Mouse (Mus musculus) embryo, embryonic 10.5 days (tissue): ENCODE results near the gene Lpp.

ENCODE experiments used
- DNase-seq: peaks from one replicate; pipeline ENCODE4 v3.0.0-alpha.2; 2015; ENCODE audit warnings: low spot score

Gene Lpp

DNA sequence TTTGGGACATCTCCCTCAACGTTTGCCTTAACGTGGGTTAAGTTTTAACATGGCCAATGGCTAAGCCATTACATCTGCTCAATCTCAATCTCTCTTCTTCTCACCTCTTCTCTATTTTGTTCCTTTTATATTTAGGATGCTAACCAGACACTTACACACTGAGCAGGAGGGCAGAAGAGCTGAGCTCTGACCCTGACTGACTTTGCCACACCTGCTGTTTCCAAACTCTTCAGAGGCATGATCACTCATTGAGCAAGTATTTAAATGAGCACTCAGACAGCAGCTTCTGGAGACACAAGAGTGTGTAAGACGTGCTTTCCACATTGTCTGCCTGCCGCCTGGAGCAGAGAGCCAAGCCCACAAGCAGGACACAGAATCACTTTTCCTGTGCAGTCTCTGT, 77.7 kb downstream of the Lpp start:
- no peak for DNase-seq

GRCm38 (mm10) chr16:24471801-24472200, 78.5 kb downstream of the Lpp start:
- DNase-seq = no peak

DNA sequence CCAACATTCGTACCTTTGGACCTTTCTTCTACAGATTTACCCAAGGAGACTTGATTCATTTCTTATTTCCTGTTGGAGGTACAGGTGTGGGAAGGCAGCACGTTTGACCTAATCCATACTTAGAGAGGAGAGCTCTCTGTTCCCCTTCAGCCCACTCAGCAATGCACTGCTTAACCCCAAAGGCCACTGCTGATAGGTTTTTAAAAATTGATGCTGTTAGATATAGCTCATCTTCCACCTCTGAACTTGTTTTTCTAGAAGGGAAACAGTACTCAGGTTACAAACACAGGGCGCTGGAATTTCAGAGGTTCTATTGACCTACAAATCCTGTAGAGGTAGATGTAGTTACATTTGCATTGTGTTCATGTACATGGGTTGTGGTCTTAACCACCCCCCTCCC, 80.7 kb downstream of the Lpp start:
- no peak for DNase-seq

DNA sequence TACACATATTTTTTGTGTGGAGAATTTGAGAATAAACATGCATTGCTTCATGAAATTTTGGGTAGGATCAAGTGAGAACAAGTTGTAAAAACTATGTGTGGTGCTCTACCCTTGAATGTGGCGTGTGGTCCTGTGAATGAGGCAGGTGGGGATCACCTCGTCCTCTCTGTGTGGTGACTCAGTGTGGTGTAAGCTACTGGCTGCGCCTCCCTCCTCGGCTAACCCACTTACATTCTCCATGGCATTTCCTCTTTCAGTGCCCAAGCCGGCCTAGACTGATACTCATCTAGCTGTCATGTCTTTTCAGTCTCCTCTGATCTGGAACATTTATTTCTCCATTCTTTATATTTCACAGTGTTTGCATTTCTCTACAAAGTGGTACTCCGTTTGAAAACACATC, 81.5 kb downstream of the Lpp start:
- DNase-seq = no peak

DNA sequence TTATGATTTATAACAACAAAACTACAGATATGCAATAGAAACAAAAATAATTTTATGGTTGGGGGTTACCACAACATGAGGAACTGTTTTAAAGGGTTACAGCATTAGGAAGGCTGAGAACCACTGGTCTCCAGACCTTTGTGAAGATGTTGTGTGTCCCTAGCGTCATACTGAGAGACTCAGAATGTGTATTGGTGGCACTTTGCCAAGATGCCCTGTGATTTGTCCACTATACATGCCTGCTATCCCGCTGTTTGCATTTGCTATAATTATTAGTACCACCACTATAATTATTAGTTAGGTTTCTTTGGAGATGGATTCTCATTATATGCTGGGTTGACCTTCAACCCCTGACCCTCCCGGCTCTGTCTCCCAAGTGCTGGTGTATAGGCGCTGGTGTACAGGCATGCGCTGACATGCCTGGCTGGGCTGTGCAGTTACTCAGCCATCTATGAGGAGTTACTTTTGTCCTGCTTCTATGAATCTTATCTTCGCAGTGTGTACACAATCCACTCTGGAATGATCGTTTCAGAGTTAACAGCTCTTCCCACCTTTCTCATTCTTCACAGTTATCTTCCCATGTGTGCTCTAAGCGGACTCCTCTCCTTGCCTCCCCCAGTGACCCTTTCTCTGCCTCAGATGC, 82.1 kb downstream of the Lpp start:
- DNase-seq = no peak

DNA sequence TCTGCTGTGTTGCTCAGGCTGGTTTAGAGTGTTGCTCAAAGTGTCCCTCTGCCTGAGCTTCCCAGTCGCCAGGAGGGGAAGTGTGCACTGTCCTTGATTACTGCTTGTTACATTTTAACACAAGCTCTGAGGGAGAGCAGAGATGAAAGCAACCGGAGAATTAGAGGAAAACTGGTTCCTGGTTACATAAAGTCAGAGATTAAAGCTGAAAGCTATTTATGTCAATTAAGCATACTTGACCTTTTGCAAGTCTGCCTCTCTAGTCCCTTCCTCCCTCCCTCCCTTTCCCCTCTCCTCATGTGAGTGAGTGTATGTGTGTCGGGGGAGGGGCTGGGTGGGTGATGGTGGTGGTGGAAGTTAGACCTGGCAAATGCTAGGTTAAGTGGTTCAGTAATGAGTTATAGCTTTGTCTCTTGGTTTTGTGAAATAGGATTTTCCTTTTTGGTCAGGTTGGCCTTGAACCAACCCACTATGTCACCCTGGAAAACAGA, 83.6 kb downstream of the Lpp start:
- peak; percentile 52 for DNase-seq

DNA sequence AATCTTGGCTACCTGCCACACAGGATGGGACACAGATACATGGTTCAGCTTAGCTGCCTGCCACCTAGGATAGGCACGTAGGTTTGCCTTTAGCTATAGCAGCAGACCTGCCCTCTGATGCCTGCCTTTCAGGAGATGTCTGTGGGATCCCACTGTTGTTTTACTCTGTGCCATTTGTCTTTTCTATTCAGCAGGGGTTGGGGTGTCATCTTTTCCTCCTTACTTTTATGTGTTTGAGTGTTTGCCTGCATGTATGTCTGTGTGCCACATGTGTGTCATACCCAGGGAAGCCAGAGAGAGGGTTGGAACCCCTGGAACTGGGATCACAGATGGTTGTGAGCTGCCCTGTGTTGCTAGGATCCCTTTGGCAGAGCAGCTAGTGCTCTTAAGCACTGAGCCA, 84.7 kb downstream of the Lpp start:
- no peak for DNase-seq

DNA sequence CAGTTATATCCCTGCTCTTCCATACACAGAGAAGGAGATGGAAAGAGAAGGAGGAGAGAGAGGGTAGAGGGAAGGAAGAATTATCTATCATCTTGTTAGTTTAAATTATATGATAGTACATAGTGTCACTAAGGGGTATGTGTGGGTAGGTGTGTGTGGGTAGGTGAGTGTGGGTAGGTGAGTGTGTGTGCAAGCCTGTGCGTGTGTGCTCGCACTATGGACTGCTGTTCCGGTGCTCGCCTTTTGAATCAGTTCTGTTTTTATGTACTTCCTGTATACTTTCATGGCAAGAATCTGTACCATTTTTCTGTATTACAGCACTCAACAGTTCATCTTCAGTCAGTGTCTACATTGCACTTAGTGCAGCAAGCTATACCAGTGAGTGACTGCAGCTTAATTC, 85.5 kb downstream of the Lpp start:
- DNase-seq = no peak

- DNase-seq = no peak
These were observed 89.3 kb downstream of the Lpp start for GRCm38 (mm10) chr16:24482648-24483047.

DNA sequence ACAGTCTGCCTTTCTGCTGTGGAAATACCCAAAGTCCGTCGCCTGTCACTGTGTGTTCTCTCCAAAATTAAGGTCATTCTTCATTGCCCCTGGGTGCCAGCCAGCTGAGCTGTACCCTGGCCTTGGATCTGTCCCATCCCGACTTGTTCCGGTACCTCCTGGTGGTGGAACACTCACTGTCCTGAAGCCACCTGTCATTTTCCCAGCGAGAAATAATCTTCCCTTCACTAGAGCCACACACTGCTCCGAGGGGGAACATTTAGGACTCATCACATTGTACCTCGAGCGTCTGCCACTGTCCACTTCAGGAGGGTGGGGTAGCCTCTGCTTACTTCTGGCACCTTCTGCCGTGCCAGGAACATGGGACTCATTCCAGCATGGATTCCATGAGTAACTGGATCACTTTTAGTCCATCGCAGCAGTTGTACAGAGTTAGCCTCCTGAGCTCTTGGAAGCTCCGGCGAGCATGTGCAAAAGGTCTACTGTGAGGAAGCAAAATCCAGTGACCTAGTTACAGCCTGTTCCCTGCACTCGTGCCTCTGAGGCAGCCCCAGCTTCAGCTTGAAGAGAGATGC, 90.3 kb downstream of the Lpp start:
- no peak for DNase-seq

- no peak for DNase-seq
These were observed 94.5 kb downstream of the Lpp start for GRCm38 (mm10) chr16:24487782-24488241.

DNA sequence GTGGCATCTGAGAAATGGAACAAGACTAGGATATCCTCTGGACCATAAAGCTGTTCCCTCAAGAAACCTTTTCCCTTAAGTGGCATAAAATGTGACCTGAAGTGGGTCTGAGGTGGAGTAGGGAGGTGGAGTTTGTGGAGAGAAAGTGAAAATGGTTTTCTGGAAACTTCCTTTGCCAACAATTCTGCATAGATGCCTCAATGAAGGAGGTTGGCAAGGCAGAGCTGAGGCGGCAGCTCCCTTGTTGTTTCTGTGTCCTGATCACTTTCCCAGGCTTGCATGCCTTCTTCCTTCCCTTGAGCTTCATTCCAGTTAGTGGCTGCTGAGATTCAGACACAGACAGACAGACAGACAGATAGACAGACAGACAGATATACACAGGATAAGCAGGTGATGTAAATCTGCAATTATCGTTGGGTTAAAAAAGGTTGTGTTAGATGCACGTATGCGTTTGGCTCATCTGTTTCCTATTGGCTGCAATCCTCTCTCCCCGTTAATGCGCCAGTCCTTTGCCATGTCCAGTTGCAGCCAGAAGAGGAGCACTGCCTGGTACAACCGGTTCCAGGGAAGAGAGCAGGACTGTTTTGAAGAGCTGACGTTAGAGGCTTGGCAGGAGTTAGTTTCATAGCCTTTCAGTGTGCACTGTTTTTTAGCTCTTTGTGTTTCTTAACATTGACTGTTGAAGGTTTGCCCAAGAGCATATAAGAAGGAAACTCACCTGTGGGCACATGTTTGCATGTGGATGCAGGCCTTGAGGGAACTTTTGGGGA, 96.4 kb downstream of the Lpp start:
- DNase-seq = no peak

GRCm38 (mm10) chr16:24490751-24491485, 97.6 kb downstream of the Lpp start:
- peak; percentile 55 for DNase-seq

DNA sequence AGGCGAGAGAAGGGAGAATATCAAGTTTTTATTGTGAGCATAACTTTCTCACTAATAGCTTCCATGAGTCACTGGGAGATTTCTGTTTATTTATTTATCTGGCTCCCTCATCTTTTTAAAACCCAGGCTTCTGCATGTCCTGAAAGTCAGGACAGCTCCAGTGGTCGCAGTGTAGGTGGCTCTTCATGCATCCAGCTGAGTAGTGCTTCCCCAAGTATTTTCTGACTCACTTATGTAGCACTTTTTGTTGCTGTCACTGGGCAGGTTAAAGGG, 98.1 kb downstream of the Lpp start:
- no peak for DNase-seq

- no peak for DNase-seq
These were observed 99.1 kb downstream of the Lpp start for GRCm38 (mm10) chr16:24492194-24492940.

DNA sequence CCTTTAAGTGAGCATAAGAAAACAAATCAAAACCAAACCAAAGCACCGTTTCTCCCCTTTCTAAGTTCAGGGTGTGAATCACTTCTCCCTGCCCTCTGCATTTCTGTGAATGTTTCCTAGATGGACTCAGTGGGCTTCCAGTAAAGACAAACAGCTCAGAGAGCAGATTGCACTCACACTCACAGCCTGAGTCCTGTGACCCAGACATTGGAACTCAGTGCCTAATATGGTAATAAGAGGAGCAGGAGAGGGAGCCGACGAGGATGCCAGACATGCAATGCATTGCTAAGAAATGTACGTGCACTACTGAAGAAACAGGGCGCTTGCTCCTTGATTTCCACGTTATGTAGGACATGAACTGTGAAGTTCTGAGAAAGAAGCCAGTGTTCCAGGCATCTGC, 101.2 kb downstream of the Lpp start:
- DNase-seq = peak; percentile 51

GRCm38 (mm10) chr16:24495461-24495860, 102.2 kb downstream of the Lpp start:
- no peak for DNase-seq

DNA sequence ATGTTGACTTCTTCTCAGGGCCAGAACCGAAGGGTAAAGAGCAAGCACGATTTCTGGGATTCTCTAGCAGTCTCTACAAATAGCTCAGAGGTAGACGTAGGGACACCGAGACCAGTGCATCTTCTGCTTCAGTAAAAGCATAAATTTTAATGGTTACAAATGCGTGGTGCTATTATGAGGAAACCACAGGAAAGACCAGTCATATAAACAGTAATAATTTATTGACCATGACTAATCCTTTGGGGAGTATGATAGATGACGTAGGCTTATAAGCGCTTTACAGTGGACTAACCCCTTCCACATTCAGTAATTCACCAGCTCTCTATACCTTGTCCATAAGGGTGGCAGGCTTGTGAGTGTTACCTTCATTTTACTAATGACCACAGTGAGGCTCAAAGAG, 103.3 kb downstream of the Lpp start:
- no peak for DNase-seq

DNA sequence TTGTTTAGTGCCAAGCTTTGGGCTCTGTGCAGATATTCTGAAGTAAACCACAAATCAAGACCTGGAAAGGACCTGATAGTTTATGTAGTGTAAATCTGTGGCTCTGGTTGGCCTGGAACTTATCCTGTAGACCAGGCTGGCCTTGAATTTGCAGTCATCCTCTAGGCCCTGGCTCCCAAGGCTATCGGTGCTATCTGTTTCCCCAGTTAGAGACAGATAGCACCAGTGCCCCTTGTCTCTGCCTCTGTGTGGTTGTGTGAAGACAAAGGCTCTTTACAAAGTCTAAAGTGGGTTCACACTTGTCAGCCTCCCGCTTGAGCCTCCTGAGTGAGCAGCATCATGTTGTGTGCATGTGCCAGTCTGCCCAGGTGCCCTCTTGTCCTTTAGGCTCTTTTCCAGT, 104.1 kb downstream of the Lpp start:
- no peak for DNase-seq

GRCm38 (mm10) chr16:24498103-24498659, 104.9 kb downstream of the Lpp start:
- DNase-seq = no peak

- no peak for DNase-seq
These were observed 107.9 kb downstream of the Lpp start for GRCm38 (mm10) chr16:24501197-24501596.
